Mouse (Mus musculus): ENCODE measurements around the gene Nek6. TPM values are rescaled to one million over a fixed set of nuclear protein-coding genes. Genes with fewer than 3 reads are reported as not detected.

Nek6 gene
- polyA plus RNA-seq, 1 experiment from 2014 or later = 55.0 TPM

- Histone ChIP-seq H3K9me3 (ENCODE audit: control insufficient read depth, low read length) (no peaks in the 10 kb centered on the region), H3K4me3 (replicated peaks; ENCODE audit: low read length) (no peak overlapping the region), H3K4me2 (replicated peaks) (no peak overlapping the region), H3K36me3 (replicated peaks; ENCODE audit: control insufficient read depth, insufficient read depth) (no peaks in the 10 kb centered on the region), H3K4me1 (replicated peaks; ENCODE audit: control insufficient read depth, insufficient read depth, low read length) (peaks cover 20% of the 10 kb centered on the region; the same call in 1 of the 2 replicates), H3K27ac (no peak overlapping the region), H3K27me3 (ENCODE audit: control insufficient read depth, insufficient read depth, low read length) (no peaks in the 10 kb centered on the region), H3K9ac (no peak overlapping the region)
- DNase-seq (ENCODE audit: low spot score) (no peak), ATAC-seq (ENCODE audit: low FRiP score) (no peak)
- 96% methylated on average over 1 of the region's 1 CpGs for WGBS
These were observed 86.5 kb downstream of the Nek6 start for GRCm38 (mm10) chr2:38597896-38598295.

GRCm38 (mm10) chr2:38598395-38598794 lies 87.0 kb downstream of the Nek6 start:
- Histone ChIP-seq H3K36me3 (replicated peaks; ENCODE audit: control insufficient read depth, insufficient read depth) (no peaks in the 10 kb centered on the region), H3K4me3 (replicated peaks; ENCODE audit: low read length) (no peak overlapping the region), H3K4me1 (replicated peaks; ENCODE audit: control insufficient read depth, insufficient read depth, low read length) (peaks cover 20% of the 10 kb centered on the region; the same call in 1 of the 2 replicates), H3K27ac (no peak overlapping the region), H3K4me2 (replicated peaks) (no peak overlapping the region), H3K27me3 (ENCODE audit: control insufficient read depth, insufficient read depth, low read length) (no peaks in the 10 kb centered on the region), H3K9ac (no peak overlapping the region), H3K9me3 (ENCODE audit: control insufficient read depth, low read length) (no peaks in the 10 kb centered on the region)
- DNase-seq (ENCODE audit: low spot score) (no peak), ATAC-seq (ENCODE audit: low FRiP score) (no peak)
- WGBS = 95% methylated on average over 2 of the region's 2 CpGs

- DNase-seq (ENCODE audit: low spot score) = no peak
- ATAC-seq (ENCODE audit: low FRiP score) = no peak
- Histone ChIP-seq H3K9me3 (ENCODE audit: control insufficient read depth, low read length) (no peaks in the 10 kb centered on the region), H3K4me1 (replicated peaks; ENCODE audit: control insufficient read depth, insufficient read depth, low read length) (peaks cover 4% of the 10 kb centered on the region; the same call in 1 of the 2 replicates), H3K36me3 (replicated peaks; ENCODE audit: control insufficient read depth, insufficient read depth) (no peaks in the 10 kb centered on the region), H3K27ac (no peak overlapping the region), H3K27me3 (ENCODE audit: control insufficient read depth, insufficient read depth, low read length) (no peaks in the 10 kb centered on the region), H3K4me3 (replicated peaks; ENCODE audit: low read length) (no peak overlapping the region), H3K9ac (no peak overlapping the region), H3K4me2 (replicated peaks) (no peak overlapping the region)
These were observed 89.4 kb downstream of the Nek6 start for GRCm38 (mm10) chr2:38600842-38601241.

- 77% methylated on average over 1 of the region's 1 CpGs for WGBS
- no peak for ATAC-seq (ENCODE audit: low FRiP score)
These were observed 96.3 kb downstream of the Nek6 start for GRCm38 (mm10) chr2:38607716-38608115.

GRCm38 (mm10) chr2:38608831-38609309 lies 97.4 kb downstream of the Nek6 start:
- H3K4me1 ChIP-seq (replicated peaks; ENCODE audit: control insufficient read depth, insufficient read depth, low read length) = peaks cover 33% of the 10 kb centered on the region
- no peak overlapping the region for H3K4me2 ChIP-seq (replicated peaks)
- H3K9ac ChIP-seq = no peak overlapping the region
- H3K27ac ChIP-seq = peak overlapping the region; percentile 44; the same call in 1 of the 2 replicates
- WGBS = 56% methylated on average over 5 of the region's 5 CpGs
- H3K27me3 ChIP-seq (ENCODE audit: control insufficient read depth, insufficient read depth, low read length) = no peaks in the 10 kb centered on the region
- DNase-seq (ENCODE audit: low spot score) = no peak
- no peaks in the 10 kb centered on the region for H3K36me3 ChIP-seq (replicated peaks; ENCODE audit: control insufficient read depth, insufficient read depth)
- ATAC-seq (ENCODE audit: low FRiP score) = peak; percentile 48; the same call in 1 of the 2 replicates
- no peak overlapping the region for H3K4me3 ChIP-seq (replicated peaks; ENCODE audit: low read length)
- no peaks in the 10 kb centered on the region for H3K9me3 ChIP-seq (ENCODE audit: control insufficient read depth, low read length)

More at GRCm38 (mm10) chr2:38607716-38608115, 96.3 kb downstream of the Nek6 start:
- Histone ChIP-seq H3K9ac (no peak overlapping the region), H3K9me3 (ENCODE audit: control insufficient read depth, low read length) (no peaks in the 10 kb centered on the region), H3K27ac (no peak overlapping the region), H3K4me1 (replicated peaks; ENCODE audit: control insufficient read depth, insufficient read depth, low read length) (peaks cover 33% of the 10 kb centered on the region), H3K4me3 (replicated peaks; ENCODE audit: low read length) (no peak overlapping the region), H3K27me3 (ENCODE audit: control insufficient read depth, insufficient read depth, low read length) (no peaks in the 10 kb centered on the region), H3K4me2 (replicated peaks) (no peak overlapping the region), H3K36me3 (replicated peaks; ENCODE audit: control insufficient read depth, insufficient read depth) (no peaks in the 10 kb centered on the region)
- no peak for DNase-seq (ENCODE audit: low spot score)

- Histone ChIP-seq H3K4me1 (replicated peaks; ENCODE audit: control insufficient read depth, insufficient read depth, low read length) (peaks cover 33% of the 10 kb centered on the region), H3K9ac (no peak overlapping the region), H3K27me3 (ENCODE audit: control insufficient read depth, insufficient read depth, low read length) (no peaks in the 10 kb centered on the region), H3K4me3 (replicated peaks; ENCODE audit: low read length) (no peak overlapping the region), H3K4me2 (replicated peaks) (no peak overlapping the region), H3K36me3 (replicated peaks; ENCODE audit: control insufficient read depth, insufficient read depth) (no peaks in the 10 kb centered on the region), H3K9me3 (ENCODE audit: control insufficient read depth, low read length) (no peaks in the 10 kb centered on the region), H3K27ac (peak overlapping the region; percentile 44; the same call in 1 of the 2 replicates)
- ATAC-seq (ENCODE audit: low FRiP score) (peak; percentile 79; the same call in 1 of the 2 replicates), DNase-seq (ENCODE audit: low spot score) (no peak)
- 21% methylated on average over 11 of the region's 11 CpGs for WGBS
These were observed 97.9 kb downstream of the Nek6 start for GRCm38 (mm10) chr2:38609310-38609709.

- Histone ChIP-seq H3K9me3 (ENCODE audit: control insufficient read depth, low read length) (no peaks in the 10 kb centered on the region), H3K27ac (0 out of 2 replicates have a peak overlapping the region, but pooled peaks have one; percentile 44), H3K4me1 (replicated peaks; ENCODE audit: control insufficient read depth, insufficient read depth, low read length) (peaks cover 41% of the 10 kb centered on the region), H3K27me3 (ENCODE audit: control insufficient read depth, insufficient read depth, low read length) (no peaks in the 10 kb centered on the region), H3K9ac (no peak overlapping the region), H3K4me3 (replicated peaks; ENCODE audit: low read length) (no peak overlapping the region), H3K4me2 (replicated peaks) (no peak overlapping the region), H3K36me3 (replicated peaks; ENCODE audit: control insufficient read depth, insufficient read depth) (no peaks in the 10 kb centered on the region)
- ATAC-seq (ENCODE audit: low FRiP score) (no peak), DNase-seq (ENCODE audit: low spot score) (no peak)
- 87% methylated on average over 2 of the region's 2 CpGs for WGBS
These were observed 98.7 kb downstream of the Nek6 start for GRCm38 (mm10) chr2:38610161-38610560.

- no peak overlapping the region for H3K27ac ChIP-seq
- DNase-seq (ENCODE audit: low spot score) (no peak), ATAC-seq (ENCODE audit: low FRiP score) (no peak)
- H3K36me3 ChIP-seq (replicated peaks; ENCODE audit: control insufficient read depth, insufficient read depth) = no peaks in the 10 kb centered on the region
- no peak overlapping the region for H3K9ac ChIP-seq
- 88% methylated on average over 6 of the region's 6 CpGs for WGBS
- no peaks in the 10 kb centered on the region for H3K9me3 ChIP-seq (ENCODE audit: control insufficient read depth, low read length)
- peaks cover 57% of the 10 kb centered on the region for H3K4me1 ChIP-seq (replicated peaks; ENCODE audit: control insufficient read depth, insufficient read depth, low read length)
- H3K4me3 ChIP-seq (replicated peaks; ENCODE audit: low read length) = no peak overlapping the region
- H3K4me2 ChIP-seq (replicated peaks) = no peak overlapping the region
- H3K27me3 ChIP-seq (ENCODE audit: control insufficient read depth, insufficient read depth, low read length) = no peaks in the 10 kb centered on the region
These were observed 101.2 kb downstream of the Nek6 start for GRCm38 (mm10) chr2:38612596-38612995.

- 82% methylated on average over 3 of the region's 3 CpGs for WGBS
- H3K4me2 ChIP-seq (replicated peaks) = no peak overlapping the region
- no peaks in the 10 kb centered on the region for H3K27me3 ChIP-seq (ENCODE audit: control insufficient read depth, insufficient read depth, low read length)
- no peak overlapping the region for H3K27ac ChIP-seq
- ATAC-seq (ENCODE audit: low FRiP score) (no peak), DNase-seq (ENCODE audit: low spot score) (no peak)
- H3K9me3 ChIP-seq (ENCODE audit: control insufficient read depth, low read length) = no peaks in the 10 kb centered on the region
- H3K9ac ChIP-seq = no peak overlapping the region
- H3K4me1 ChIP-seq (replicated peaks; ENCODE audit: control insufficient read depth, insufficient read depth, low read length) = peaks cover 47% of the 10 kb centered on the region
- H3K4me3 ChIP-seq (replicated peaks; ENCODE audit: low read length) = no peak overlapping the region
- H3K36me3 ChIP-seq (replicated peaks; ENCODE audit: control insufficient read depth, insufficient read depth) = no peaks in the 10 kb centered on the region
These were observed 102.1 kb downstream of the Nek6 start for GRCm38 (mm10) chr2:38613576-38613975.

- no peaks in the 10 kb centered on the region for H3K27me3 ChIP-seq (ENCODE audit: control insufficient read depth, insufficient read depth, low read length)
- H3K4me2 ChIP-seq (replicated peaks) = no peak overlapping the region
- no peak for DNase-seq (ENCODE audit: low spot score)
- peaks cover 38% of the 10 kb centered on the region for H3K4me1 ChIP-seq (replicated peaks; ENCODE audit: control insufficient read depth, insufficient read depth, low read length)
- H3K27ac ChIP-seq = peak overlapping the region; percentile 51; the same call in 1 of the 2 replicates
- no peak overlapping the region for H3K4me3 ChIP-seq (replicated peaks; ENCODE audit: low read length)
- H3K9ac ChIP-seq = peak overlapping the region; percentile 9; the same call in 1 of the 2 replicates
- no peak for ATAC-seq (ENCODE audit: low FRiP score)
- no peaks in the 10 kb centered on the region for H3K9me3 ChIP-seq (ENCODE audit: control insufficient read depth, low read length)
- no peaks in the 10 kb centered on the region for H3K36me3 ChIP-seq (replicated peaks; ENCODE audit: control insufficient read depth, insufficient read depth)
- 46% methylated on average over 6 of the region's 6 CpGs for WGBS
These were observed 103.0 kb downstream of the Nek6 start for GRCm38 (mm10) chr2:38614437-38614836.
